Mouse (Mus musculus): ENCODE data around the gene Smbd1.

DNA sequence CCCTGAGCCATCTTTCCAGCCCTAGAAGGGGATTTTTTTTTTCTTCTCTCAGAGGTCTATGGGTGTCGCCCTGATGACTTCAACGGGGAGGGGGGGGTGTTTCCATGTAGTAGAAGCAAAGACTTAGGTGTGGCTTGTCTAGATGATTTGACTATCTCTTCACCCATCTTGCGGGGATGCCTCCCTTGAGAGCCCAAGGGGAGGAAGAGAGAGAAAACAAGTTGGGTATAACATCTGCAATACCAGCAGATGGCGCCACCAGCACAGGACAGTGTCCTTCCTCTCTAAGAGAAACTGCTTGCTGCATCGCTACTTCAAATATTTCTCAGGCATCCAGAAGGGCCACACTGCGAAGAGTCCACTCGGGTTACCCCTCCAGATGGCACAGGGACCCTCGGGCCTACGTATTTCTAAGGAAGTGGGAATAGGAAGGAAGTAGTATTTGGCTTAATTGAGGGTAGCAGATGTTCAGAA, 2.6 kb upstream of the Smbd1 start:
- TF ChIP-seq POLR2A (IDR thresholded peaks at IDR 0.05; ENCODE audit: low read depth, low read length) (no peak), CTCF (IDR thresholded peaks at IDR 0.05; ENCODE audit: extremely low read depth, insufficient read depth, insufficient read length, insufficient replicate concordance) (peak; percentile 81; the same call in 1 of the 2 replicates)

All from spleen, adult 2 months (tissue).